Mouse (Mus musculus) G1E (cell line): ENCODE results near the gene Tubb4b.

Experiments
- CTCF ChIP-seq: IDR thresholded peaks from 2 replicates; pipeline ENCODE4 v1.5.1; 2012; ENCODE audit warnings: low read depth, low read length, inconsistent platforms, mixed read lengths
- GATA1 ChIP-seq: IDR thresholded peaks from 2 replicates; pipeline ENCODE4 v1.6.1; 2012; ENCODE audit warnings: borderline replicate concordance, low read length, inconsistent platforms, mixed read lengths
- GATA2 ChIP-seq: IDR thresholded peaks from 2 replicates; pipeline ENCODE4 v1.6.1; 2012; ENCODE audit warnings: low read depth, low read length, inconsistent platforms, borderline replicate concordance
- POLR2AphosphoS5 ChIP-seq: IDR thresholded peaks from 2 replicates; pipeline ENCODE4 v1.6.1; 2012; ENCODE audit warnings: low read depth, low read length, inconsistent platforms; ENCODE audit not compliant: insufficient replicate concordance
- TAL1 ChIP-seq: conservative IDR thresholded peaks from 2 replicates; pipeline ENCODE4 v1.6.1; 2012; ENCODE audit warnings: low read depth, low read length, inconsistent platforms, mixed read lengths

DNA sequence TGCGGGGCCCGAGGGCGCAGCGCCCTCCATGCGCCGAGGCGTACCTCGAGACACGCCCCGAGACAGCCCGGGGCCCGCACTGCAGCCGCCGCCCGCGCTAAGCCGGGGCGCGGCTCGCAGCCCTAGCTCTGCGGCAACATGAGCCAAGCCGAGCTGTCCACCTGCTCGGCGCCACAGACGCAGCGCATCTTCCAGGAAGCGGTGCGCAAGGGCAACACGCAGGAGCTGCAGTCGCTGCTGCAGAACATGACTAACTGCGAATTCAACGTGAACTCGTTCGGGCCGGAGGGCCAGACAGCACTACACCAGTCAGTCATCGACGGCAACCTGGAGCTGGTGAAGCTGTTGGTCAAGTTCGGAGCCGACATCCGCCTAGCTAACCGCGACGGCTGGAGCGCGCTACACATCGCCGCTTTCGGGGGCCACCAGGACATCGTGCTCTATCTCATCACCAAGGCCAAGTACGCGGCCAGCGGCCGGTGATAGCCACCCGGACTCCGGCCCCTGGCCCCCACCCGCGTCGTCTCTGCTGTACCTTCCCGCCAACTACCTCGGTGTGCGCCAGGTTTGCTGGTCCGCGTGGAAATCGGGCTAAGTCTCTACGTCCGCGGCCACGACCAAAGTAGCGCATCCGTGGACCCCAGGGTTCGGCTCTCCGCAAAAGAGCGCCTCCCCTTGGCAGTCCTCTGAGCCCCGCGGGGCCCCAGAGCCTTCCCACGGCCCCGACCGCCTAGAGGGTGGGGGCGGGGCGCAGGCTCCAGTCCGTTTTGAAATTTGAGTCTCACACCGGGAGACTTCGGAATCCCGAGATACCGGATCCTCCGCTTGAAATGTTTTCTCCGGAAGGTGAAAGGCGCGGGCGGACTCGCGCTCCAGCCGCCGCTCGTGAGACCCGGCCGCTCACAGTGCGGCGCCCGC lies 43.3 kb downstream of the Tubb4b start:
- TF ChIP-seq CTCF (no peak), TAL1 (no peak), GATA1 (no peak), GATA2 (no peak), POLR2AphosphoS5 (no peak)
